ENCODE assay signal across 10 mouse cellular contexts in the genomic region with DNA sequence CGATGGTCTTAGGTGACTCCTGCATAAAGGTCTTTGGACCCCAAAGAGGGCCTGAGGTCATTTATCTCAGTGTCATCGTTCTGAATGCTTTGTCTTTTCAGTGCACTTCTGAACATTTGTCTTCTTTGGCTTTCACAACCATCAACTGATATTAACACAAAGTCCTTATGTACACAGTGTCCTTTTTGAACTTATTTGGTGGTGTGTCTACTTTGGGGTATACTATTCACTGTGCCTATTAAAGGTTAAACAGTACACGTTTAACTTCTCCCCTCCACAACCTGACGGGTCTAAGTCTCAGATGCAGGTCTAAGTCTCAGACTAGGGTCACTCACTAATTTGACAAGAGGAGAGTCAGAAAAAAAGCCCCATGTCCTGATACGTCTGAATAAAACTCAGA. TPM values are rescaled to one million over a fixed set of nuclear protein-coding genes. Genes with fewer than 3 reads are reported as not detected.
DNase-seq lines count a peak whose midpoint lies in the region; ATAC-seq and TF ChIP-seq lines count a peak whose summit lies in the region.
"Had no signal": no experiment of that assay in that cellular context is flagged by ENCODE, and none has a peak within 500 bp of the region (broad histone marks: within the 10 kb centered on the region; RNA-seq: fewer than 3 reads in every experiment).

No protein-coding gene starts in this region.

- no peak for TF ChIP-seq CTCF in small intestine, adult 2 months (IDR thresholded peaks at IDR 0.05; ENCODE audit: extremely low read depth, insufficient read length, insufficient replicate concordance, low read depth, low read length)

- peaks cover 18% of the 10 kb centered on the region for H3K36me3 ChIP-seq in lung, embryonic 15.5 days
- H3K36me3 ChIP-seq in forebrain, embryonic 10.5 days (replicated peaks), result peaks cover 53% of the 10 kb centered on the region
- peaks cover 28% of the 10 kb centered on the region for H3K36me3 ChIP-seq in limb, embryonic 12.5 days
- peaks cover 7% of the 10 kb centered on the region for H3K36me3 ChIP-seq in small intestine, adult 2 months (ENCODE audit: control insufficient read depth, insufficient read depth, low read length)

- H3K4me2 ChIP-seq in lung, embryonic 15.5 days, result peak overlapping the region; percentile 64
- peak overlapping the region; percentile 70 for H3K4me2 ChIP-seq in limb, embryonic 12.5 days

- H3K4me3 ChIP-seq in lung, embryonic 15.5 days, result peak overlapping the region; percentile 79
- peak overlapping the region; percentile 85 for H3K4me3 ChIP-seq in forebrain, embryonic 10.5 days
- peak overlapping the region; percentile 87 for H3K4me3 ChIP-seq in limb, embryonic 12.5 days (replicated peaks)
- H3K4me3 ChIP-seq in small intestine, adult 2 months (ENCODE audit: low read depth, low read length), result peak overlapping the region; percentile 63; the same call in 1 of the 2 replicates

- TF ChIP-seq POLR2A in small intestine, adult 2 months (IDR thresholded peaks at IDR 0.05; ENCODE audit: low read depth, low read length), result no peak

- no peak for ATAC-seq in lung, embryonic 15.5 days (ENCODE audit: borderline replicate concordance, extremely low read depth, low FRiP score, low TSS enrichment)
- no peak for ATAC-seq in limb, embryonic 12.5 days (ENCODE audit: insufficient number of reproducible peaks, insufficient read depth, low FRiP score, low TSS enrichment, low read depth)

- peaks cover 31% of the 10 kb centered on the region for H3K4me1 ChIP-seq in lung, embryonic 15.5 days
- H3K4me1 ChIP-seq in forebrain, embryonic 10.5 days, result peaks cover 47% of the 10 kb centered on the region
- H3K4me1 ChIP-seq in limb, embryonic 12.5 days (replicated peaks), result peaks cover 33% of the 10 kb centered on the region
- peaks cover 9% of the 10 kb centered on the region; the same call in 1 of the 2 replicates for H3K4me1 ChIP-seq in small intestine, adult 2 months (ENCODE audit: control insufficient read depth, insufficient read depth, insufficient read length, low read length)

- H3K9ac ChIP-seq in lung, embryonic 15.5 days, result peak overlapping the region; percentile 81
- peak overlapping the region; percentile 82 for H3K9ac ChIP-seq in limb, embryonic 12.5 days (replicated peaks)

- no peaks in the 10 kb centered on the region for H3K9me3 ChIP-seq in lung, embryonic 15.5 days
- no peaks in the 10 kb centered on the region for H3K9me3 ChIP-seq in forebrain, embryonic 10.5 days
- no peaks in the 10 kb centered on the region for H3K9me3 ChIP-seq in limb, embryonic 12.5 days

- 4% methylated on average over 5 of the region's 5 CpGs for WGBS in lung, embryonic 15.5 days
- 18% methylated on average over 5 of the region's 5 CpGs for WGBS in forebrain, embryonic 10.5 days
- 22% methylated on average over 5 of the region's 5 CpGs for WGBS in limb, embryonic 12.5 days
- WGBS in small intestine, adult 2 months, result 6% methylated on average over 5 of the region's 5 CpGs

- no peak for DNase-seq in lung, postnatal 10 days
- DNase-seq in forebrain, embryonic 10.5 days (ENCODE audit: extremely low spot score, low spot score), result no peak
- no peak for DNase-seq in left cerebral cortex, postnatal 14 days (ENCODE audit: low spot score in 2 of 2)
- no peak for DNase-seq in adrenal gland, postnatal 36 days
- DNase-seq: adrenal gland, postnatal 25 days; right cerebral cortex, postnatal 4 days had no signal

- H3K27ac ChIP-seq in lung, embryonic 15.5 days, result peak overlapping the region; percentile 95
- peak overlapping the region; percentile 96 for H3K27ac ChIP-seq in forebrain, embryonic 10.5 days
- peak overlapping the region; percentile 94; the same call in 1 of the 2 replicates for H3K27ac ChIP-seq in limb, embryonic 12.5 days
- peak overlapping the region; percentile 59 for H3K27ac ChIP-seq in small intestine, adult 2 months (ENCODE audit: insufficient read depth, low read depth, low read length)

- intact Hi-C loops in left cerebral cortex, postnatal 14 days (cut with DNase I), result no loop called here

- no peaks in the 10 kb centered on the region for H3K27me3 ChIP-seq in lung, embryonic 15.5 days
- H3K27me3 ChIP-seq in forebrain, embryonic 10.5 days (ENCODE audit: poor library complexity, severe bottlenecking), result no peaks in the 10 kb centered on the region
- H3K27me3 ChIP-seq in limb, embryonic 12.5 days, result no peaks in the 10 kb centered on the region
- no peaks in the 10 kb centered on the region for H3K27me3 ChIP-seq in small intestine, adult 2 months (ENCODE audit: control insufficient read depth, insufficient read depth, low read length)

RNA-seq across cellular contexts. Expression of a gene that starts 1.0 kb away (rescaled TPM):
- 37.8 and 38.8 TPM in 2 replicates for polyA plus RNA-seq in lung, embryonic 15.5 days (2015; fragmentation: Nextera tagmentation; extraction: Ambion mirVana)
- polyA plus RNA-seq in forebrain, embryonic 10.5 days (2016; fragmentation: Nextera tagmentation; extraction: Ambion mirVana), result 57.8 and 58.3 TPM in 2 replicates
- 45.1 and 45.2 TPM in 2 replicates for polyA plus RNA-seq in limb, embryonic 12.5 days (2016; fragmentation: Nextera tagmentation; extraction: Ambion mirVana)
- polyA plus RNA-seq in small intestine, adult 2 months (2012; rRNA removed), result 2.5 and 5.1 TPM in 2 replicates
- 10 to 100 TPM; 16.8 to 17.9 TPM for total RNA-seq in left cerebral cortex, postnatal 14 days (2021)
- 10 to 100 TPM; 14.0 to 15.3 TPM for total RNA-seq in adrenal gland, postnatal 36 days (2021)

RNA-seq across cellular contexts. Expression of a gene that starts 1.1 kb away (rescaled TPM):
- polyA plus RNA-seq in lung, embryonic 15.5 days (2015; fragmentation: Nextera tagmentation; extraction: Ambion mirVana), result 22.4 and 24.6 TPM in 2 replicates
- 28.0 and 29.7 TPM in 2 replicates for polyA plus RNA-seq in forebrain, embryonic 10.5 days (2016; fragmentation: Nextera tagmentation; extraction: Ambion mirVana)
- polyA plus RNA-seq in limb, embryonic 12.5 days (2016; fragmentation: Nextera tagmentation; extraction: Ambion mirVana), result 41.2 and 46.4 TPM in 2 replicates
- 1.8 and 2.1 TPM in 2 replicates for polyA plus RNA-seq in small intestine, adult 2 months (2012; rRNA removed)
- total RNA-seq in left cerebral cortex, postnatal 14 days (2021), result 10 to 100 TPM; 78.2 to 81.9 TPM
- 10 to 100 TPM; 43.5 to 48.6 TPM for total RNA-seq in adrenal gland, postnatal 36 days (2021)

RNA-seq across cellular contexts. Expression of a gene that starts 40.9 kb away (rescaled TPM):
- 0.07 and 0.26 TPM in 2 replicates for polyA plus RNA-seq in lung, embryonic 15.5 days (2015; fragmentation: Nextera tagmentation; extraction: Ambion mirVana)
- polyA plus RNA-seq in forebrain, embryonic 10.5 days (2016; fragmentation: Nextera tagmentation; extraction: Ambion mirVana), result 0.15 and 0.20 TPM in 2 replicates
- polyA plus RNA-seq in limb, embryonic 12.5 days (2016; fragmentation: Nextera tagmentation; extraction: Ambion mirVana), result 0.10 and 0.12 TPM in 2 replicates
- polyA plus RNA-seq in small intestine, adult 2 months (2012; rRNA removed), result 0.03 and 0.06 TPM in 2 replicates
- total RNA-seq in left cerebral cortex, postnatal 14 days (2021), result 100 to 1,000 TPM; 222 to 227 TPM
- 100 to 1,000 TPM in 1 of 2 experiments, 10 to 100 TPM in 1; 47.0 to 175 TPM for total RNA-seq in adrenal gland, postnatal 36 days (2021)
- total RNA-seq: hematopoietic stem cell, adult 5-6 weeks had no signal
